Mouse (Mus musculus) olfactory bulb, adult 2 months (tissue): ENCODE data around the gene Ptn.

Experiments
- CTCF ChIP-seq: fragments of 200-500 bp; IDR thresholded peaks from 2 replicates; pipeline ENCODE4 v1.5.1; 2012; ENCODE audit warnings: low read depth, mild to moderate bottlenecking, low read length, moderate library complexity; ENCODE audit not compliant: insufficient read depth
- POLR2A ChIP-seq: fragments of 200-500 bp; IDR thresholded peaks from 2 replicates; pipeline ENCODE4 v1.6.1; 2012; ENCODE audit warnings: mild to moderate bottlenecking, low read depth, low read length, moderate library complexity; ENCODE audit not compliant: insufficient read depth

- no peak for TF ChIP-seq CTCF
- no peak for TF ChIP-seq POLR2A
These were observed 34.2 kb upstream of the Ptn start for GRCm38 (mm10) chr6:36844258-36844657.
